Mouse (Mus musculus) liver, embryonic 14.5 days (tissue): ENCODE data around the gene Ush2a. TPM values are rescaled to one million over a fixed set of nuclear protein-coding genes. Genes with fewer than 3 reads are reported as not detected.

ENCODE experiments used
- ATAC-seq: fragments of 200-750 bp; cut with Nextera tagmentation; 2 replicates; pipeline ENCODE4 v1.8.0; 2017; ENCODE audit warnings: moderate number of reproducible peaks, mild to moderate bottlenecking, moderate library complexity; ENCODE audit not compliant: insufficient read depth
- DNase-seq, 3 experiments: peaks; one replicate each; pipeline ENCODE4 v3.0.0-alpha.2; 2012 to 2013; ENCODE audit warnings: low read depth in 3 of 3, low spot score in 3 of 3
- H3K27ac ChIP-seq: fragments of 300-500 bp; sonication (generic); 2 replicates; pipeline ENCODE4 v1.5.1; 2014; ENCODE audit warnings: moderate library complexity, mild to moderate bottlenecking, control low read depth, inconsistent platforms
- H3K27me3 ChIP-seq: fragments of 300-500 bp; sonication (generic); 2 replicates; pipeline ENCODE4 v1.6.1; 2014; ENCODE audit warnings: mild to moderate bottlenecking, low read length, moderate library complexity; ENCODE audit not compliant: control insufficient read depth, insufficient read depth
- H3K36me3 ChIP-seq: fragments of 300-500 bp; sonication (generic); replicated peaks from 2 replicates; pipeline ENCODE4 v1.6.1; 2014; ENCODE audit warnings: low read depth; ENCODE audit not compliant: control insufficient read depth, insufficient read depth
- H3K4me1 ChIP-seq, 2 experiments: fragments of 200-500 bp in 1 of 2; fragments of 300-500 bp in 1 of 2; sonication (generic) in 1 of 2; replicated peaks; 2 replicates each; pipeline ENCODE4 v1.6.1; 2012 to 2014; ENCODE audit warnings: antibody characterized with exemption in 1 of 2, inconsistent platforms in 1 of 2, low read length in 1 of 2; ENCODE audit not compliant: control insufficient read depth in 2 of 2, insufficient read depth in 2 of 2
- H3K4me2 ChIP-seq: fragments of 300-500 bp; sonication (generic); 2 replicates; pipeline ENCODE4 v1.6.1; 2014; ENCODE audit warnings: low read depth, mild to moderate bottlenecking, control low read depth, moderate library complexity
- H3K4me3 ChIP-seq, 2 experiments: fragments of 200-500 bp in 1 of 2; fragments of 300-500 bp in 1 of 2; sonication (generic) in 1 of 2; 2 replicates each; pipeline ENCODE4 v1.5.1; 2012 to 2014; ENCODE audit warnings: low read depth in 2 of 2, low read length in 2 of 2, mild to moderate bottlenecking in 2 of 2, control low read depth in 1 of 2, inconsistent platforms in 1 of 2, moderate library complexity in 1 of 2; ENCODE audit not compliant: insufficient read depth in 1 of 2
- H3K9ac ChIP-seq: fragments of 300-500 bp; sonication (generic); replicated peaks from 2 replicates; pipeline ENCODE4 v1.6.1; 2014; ENCODE audit warnings: mild to moderate bottlenecking, control low read depth, moderate library complexity
- H3K9me3 ChIP-seq: fragments of 300-500 bp; sonication (generic); 2 replicates; pipeline ENCODE4 v1.6.1; 2016; ENCODE audit warnings: low read length, mixed read lengths; ENCODE audit not compliant: control insufficient read depth
- CTCF ChIP-seq: IDR thresholded peaks from 2 replicates; pipeline ENCODE4 v1.5.1; 2016; ENCODE audit warnings: antibody characterized with exemption, low read depth, control low read depth
- EP300 ChIP-seq: IDR thresholded peaks from 2 replicates; pipeline ENCODE4 v1.6.1; 2016; ENCODE audit warnings: antibody characterized with exemption, low read depth
- WGBS: fragments of 180-500 bp; shearing (Covaris S2); extraction: QIAGEN DNeasy Blood & Tissue Kit; methylation state at CpG from one replicate; pipeline ENCODE4 v1.1.7; 2014; ENCODE audit not compliant: insufficient replicate concordance; 5-methylcytosine and 5-hydroxymethylcytosine counted together
- polyA plus RNA-seq, 2 experiments: library from polyadenylated mRNA; depleted of rRNA in 1 of 2; stranded (reverse) in 1 of 2; unstranded in 1 of 2; fragments of >200 nt; fragmentation: Nextera tagmentation in 1 of 2; extraction: Ambion mirVana in 1 of 2; gene quantifications; 2 replicates each; pipeline versions ENCODE4 v1.2.1 to v1.2.3; 2012 to 2014

The Ush2a gene
- polyA plus RNA-seq, 2 experiments: 0.02 TPM; not detected in 1

DNA sequence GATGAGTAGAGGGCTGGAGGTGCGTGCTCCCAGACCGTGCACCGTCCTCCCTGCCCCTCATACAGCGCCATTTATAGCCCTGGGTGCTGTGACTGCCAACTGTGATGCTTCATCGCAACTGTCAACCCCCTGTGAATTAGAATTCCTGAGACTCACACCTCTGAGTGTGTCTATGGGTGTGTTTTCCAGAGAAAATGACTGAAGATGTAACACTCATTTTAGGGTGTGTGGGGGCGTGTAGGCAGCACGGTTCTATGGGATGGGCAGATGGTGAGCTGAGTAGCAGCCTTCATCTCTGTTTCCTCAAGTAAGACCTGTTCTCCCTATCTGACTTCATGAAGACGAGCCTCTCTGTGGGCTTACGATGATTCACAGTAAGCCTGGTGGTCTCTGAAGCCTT, 548.8 kb downstream of the Ush2a start:
- ATAC-seq: peak; percentile 9; the same call in 1 of the 2 replicates
- Histone ChIP-seq H3K27ac (no peak overlapping the region), H3K4me3 (no peak overlapping the region), H3K36me3 (no peaks in the 10 kb centered on the region), H3K9me3 (no peaks in the 10 kb centered on the region), H3K4me2 (no peak overlapping the region), H3K9ac (no peak overlapping the region), H3K4me1 (peaks cover 0 to 2% of the 10 kb centered on the region in 2 experiments; a peak in 1 of 4 replicates), H3K27me3 (no peaks in the 10 kb centered on the region)
- WGBS: 67% methylated on average over 9 of the region's 9 CpGs
- no peak for DNase-seq
- TF ChIP-seq CTCF (no peak), EP300 (no peak)

DNA sequence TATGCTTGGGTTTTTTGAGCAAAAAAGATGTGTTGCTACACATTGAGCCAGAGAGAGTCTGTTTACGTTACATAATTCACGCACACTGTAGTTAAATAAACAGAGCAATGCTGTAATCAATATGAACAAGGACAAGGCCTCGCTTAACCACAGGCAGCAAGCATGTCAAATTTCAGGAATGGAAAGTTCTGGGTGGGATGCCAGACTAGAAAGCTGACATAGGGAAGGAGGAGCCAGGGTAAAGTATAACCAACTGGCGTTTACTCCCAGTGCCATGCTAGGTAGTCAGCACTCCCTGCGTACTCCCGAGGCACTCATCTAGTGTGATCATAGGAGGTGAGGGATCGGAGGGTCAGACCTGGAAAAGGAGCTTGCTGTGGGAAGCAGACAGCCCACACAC, 553.2 kb downstream of the Ush2a start:
- Histone ChIP-seq H3K4me2 (no peak overlapping the region), H3K36me3 (no peaks in the 10 kb centered on the region), H3K27me3 (no peaks in the 10 kb centered on the region), H3K27ac (no peak overlapping the region), H3K4me3 (no peak overlapping the region), H3K9me3 (no peaks in the 10 kb centered on the region), H3K9ac (no peak overlapping the region), H3K4me1 (0 out of 4 replicates have a peak, but pooled peaks cover 0 to 2% of the 10 kb centered on the region in 2 experiments)
- ATAC-seq: no peak
- DNase-seq: no peak
- TF ChIP-seq EP300 (no peak), CTCF (no peak)
- 68% methylated on average over 7 of the region's 7 CpGs for WGBS

DNA sequence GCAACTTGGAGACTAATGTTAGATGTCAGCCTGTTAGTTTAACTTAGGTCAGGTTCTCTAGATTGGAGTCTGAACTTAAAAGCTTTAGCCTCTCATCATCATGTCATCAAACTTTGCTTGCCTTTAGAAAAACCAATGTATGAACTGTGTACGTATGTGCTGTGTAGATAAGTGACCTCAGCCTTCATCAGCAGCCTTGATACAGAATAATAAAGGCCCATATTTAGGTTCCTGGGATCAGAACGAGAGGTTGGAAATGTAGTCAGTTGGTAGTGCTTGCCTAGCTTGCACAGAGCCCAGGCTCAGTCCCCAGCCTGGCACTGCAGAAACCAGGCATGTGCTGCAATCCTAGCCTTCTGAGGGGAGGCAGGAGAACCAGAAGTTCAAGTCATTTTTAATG, 562.4 kb downstream of the Ush2a start:
- no peak overlapping the region for H3K4me2 ChIP-seq
- ATAC-seq: peak; percentile 54; the same call in 1 of the 2 replicates
- 20% methylated on average over 2 of the region's 2 CpGs for WGBS

DNA sequence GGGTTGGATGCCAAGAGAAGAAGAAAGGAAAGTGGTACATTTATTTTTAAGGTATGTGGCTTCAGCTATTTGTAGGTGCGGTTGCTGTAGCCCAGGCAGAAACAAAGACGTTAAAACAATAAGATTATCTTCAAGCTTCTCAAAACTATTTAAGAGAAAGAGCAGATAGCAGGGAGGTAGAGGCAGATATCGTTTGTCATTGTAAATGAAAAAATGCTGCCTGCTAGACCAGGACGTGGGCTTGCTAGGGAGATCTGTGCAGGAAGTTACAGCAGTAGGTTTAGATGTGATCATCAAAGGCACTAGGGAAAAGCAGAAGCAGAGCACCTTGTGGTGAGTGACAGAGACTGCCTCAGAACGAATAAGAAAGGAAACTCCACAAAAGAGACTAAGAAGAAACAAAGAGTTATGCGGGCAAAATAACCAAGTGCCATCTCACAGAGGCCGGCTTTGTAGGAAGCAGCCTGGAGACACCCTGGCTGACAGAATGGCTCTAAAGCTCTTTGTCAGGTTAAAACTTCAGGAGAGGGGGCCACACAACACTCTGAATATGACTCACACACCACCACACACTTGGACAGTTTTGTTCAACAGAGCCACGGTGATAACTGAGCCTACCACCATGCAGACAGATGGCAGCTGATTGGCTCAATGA, 563.2 kb downstream of the Ush2a start:
- H3K27me3 ChIP-seq: no peaks in the 10 kb centered on the region
- H3K36me3 ChIP-seq: no peaks in the 10 kb centered on the region
- TF ChIP-seq CTCF (no peak), EP300 (no peak)
- DNase-seq: no peak
- H3K9me3 ChIP-seq: no peaks in the 10 kb centered on the region
- no peak overlapping the region for H3K4me3 ChIP-seq
- H3K4me1 ChIP-seq: peaks cover 0 to 2% of the 10 kb centered on the region in 2 experiments; a peak in 2 of 4 replicates
- no peak overlapping the region for H3K27ac ChIP-seq
- no peak overlapping the region for H3K4me2 ChIP-seq
- WGBS: 26% methylated on average over 8 of the region's 8 CpGs
- 0 out of 2 replicates have a peak, but pooled peaks have one; percentile 11 for ATAC-seq
- H3K9ac ChIP-seq: no peak overlapping the region

More for the DNA sequence above, 562.4 kb downstream of the Ush2a start:
- TF ChIP-seq CTCF: no peak
- TF ChIP-seq EP300: no peak
- no peak for DNase-seq
- Histone ChIP-seq H3K9ac (no peak overlapping the region), H3K9me3 (no peaks in the 10 kb centered on the region), H3K27ac (no peak overlapping the region), H3K4me1 (peaks cover 0 to 2% of the 10 kb centered on the region in 2 experiments; a peak in 1 of 4 replicates), H3K36me3 (no peaks in the 10 kb centered on the region), H3K27me3 (no peaks in the 10 kb centered on the region), H3K4me3 (no peak overlapping the region)

DNA sequence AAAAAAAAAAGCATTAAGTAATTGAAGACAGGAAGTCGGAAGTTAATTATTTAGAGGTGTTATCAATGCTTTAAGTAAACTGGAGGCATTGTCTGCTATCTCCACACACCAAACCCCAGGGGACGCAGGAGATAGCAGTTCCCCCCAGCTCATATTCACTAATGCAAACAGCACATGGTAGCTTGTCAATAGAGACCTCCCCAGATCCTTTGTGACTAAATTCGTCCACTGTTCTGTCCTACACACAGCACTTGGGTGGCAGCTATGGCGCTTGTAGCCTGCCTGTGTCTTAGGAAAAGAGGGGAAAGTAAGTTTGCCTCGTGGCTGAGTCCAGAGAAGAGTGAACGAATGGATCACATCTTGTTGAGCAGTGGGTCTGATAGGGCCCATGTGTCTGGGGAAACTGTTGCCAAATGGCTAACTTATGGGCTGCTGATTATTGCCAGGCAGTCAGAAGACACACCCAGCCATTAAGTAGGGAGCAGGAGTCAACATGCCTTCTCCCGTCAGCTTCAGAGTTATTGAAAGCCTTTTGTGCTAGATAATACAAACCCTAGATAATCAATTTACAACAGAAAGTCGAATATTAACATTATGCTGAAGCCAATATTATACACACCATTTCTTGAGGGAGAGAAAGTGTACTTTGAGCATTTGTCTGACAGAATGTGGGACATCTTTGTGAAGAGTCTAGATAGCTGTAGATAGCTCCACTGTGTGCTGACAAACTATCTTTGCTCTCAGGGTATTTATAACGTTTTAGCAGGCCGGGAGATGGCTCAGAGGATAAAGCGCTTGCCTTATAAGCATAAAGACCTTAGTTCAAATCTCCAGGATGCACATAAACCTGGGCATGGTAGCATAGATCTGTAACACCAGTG, 568.9 kb downstream of the Ush2a start:
- no peaks in the 10 kb centered on the region for H3K27me3 ChIP-seq
- H3K9me3 ChIP-seq: no peaks in the 10 kb centered on the region
- peaks cover 4 to 12% of the 10 kb centered on the region in 2 experiments; a peak in 2 of 4 replicates for H3K4me1 ChIP-seq
- no peaks in the 10 kb centered on the region for H3K36me3 ChIP-seq
- H3K4me2 ChIP-seq: no peak overlapping the region
- TF ChIP-seq EP300 (0 out of 2 replicates have a peak, but pooled peaks have one; percentile 31), CTCF (no peak)
- ATAC-seq (peak; percentile 86), DNase-seq (peak in 1 of 3 experiments; percentile 1)
- peak overlapping the region; percentile 45; the same call in 1 of the 2 replicates for H3K27ac ChIP-seq
- H3K4me3 ChIP-seq: no peak overlapping the region
- WGBS: 24% methylated on average over 11 of the region's 11 CpGs
- H3K9ac ChIP-seq: no peak overlapping the region
